Mouse (Mus musculus): ENCODE measurements around the gene Gm37240.

GRCm38 (mm10) chr3:85485536-85486190 is 401.7 kb downstream of the Gm37240 start:
- no peak for TF ChIP-seq ZC3H11A (IDR thresholded peaks at IDR 0.05; ENCODE audit: borderline replicate concordance, low read depth, low read length)
- no peak for TF ChIP-seq MAFK (IDR thresholded peaks at IDR 0.05; ENCODE audit: insufficient read depth, low read depth, low read length)
- TF ChIP-seq HCFC1 (IDR thresholded peaks at IDR 0.05; ENCODE audit: borderline replicate concordance, insufficient read depth, low read length) = no peak

Data from ES-E14 (cell line).